Mouse (Mus musculus): ENCODE results near the gene Borcs7. TPM values are rescaled to one million over a fixed set of nuclear protein-coding genes. Genes with fewer than 3 reads are reported as not detected.
A peak's percentile ranks its signal among the peaks of the same experiment; 100 is the strongest.
"Not testable (repeated sequence)": the region's sequence is repeated elsewhere in the genome, so short reads cannot be mapped to it uniquely, and the experiment has no call there.

The Borcs7 gene
- polyA plus RNA-seq, 1 experiment from 2014 or later, result 15.5 TPM

DNA sequence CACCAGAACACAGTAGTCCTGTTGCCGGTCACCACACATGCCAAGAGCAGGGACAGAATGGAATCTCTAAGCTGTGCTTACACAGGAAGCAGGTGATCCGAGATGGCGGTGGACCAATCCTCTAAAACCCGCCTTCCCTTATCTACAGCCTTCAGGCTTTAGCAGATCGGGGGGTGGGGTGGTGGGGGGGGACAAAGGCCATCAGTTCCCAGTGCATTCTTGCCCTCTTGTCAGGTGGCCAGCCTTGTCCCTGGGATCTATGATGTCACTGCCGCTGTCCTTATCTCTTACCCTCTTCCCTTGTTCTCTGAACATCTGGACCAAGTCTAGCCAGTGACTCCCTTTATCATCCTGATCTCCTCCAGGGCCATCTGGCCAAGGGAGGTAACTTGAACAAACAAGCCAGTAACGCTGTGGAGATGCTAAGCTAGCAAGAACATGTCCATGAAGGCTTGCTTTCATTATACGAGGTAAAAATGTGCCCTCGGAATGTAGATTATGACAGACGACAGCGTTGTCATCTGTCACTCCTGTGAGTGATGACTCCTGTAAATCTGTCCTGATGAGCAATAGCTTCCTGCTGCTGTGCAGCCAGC, 38.3 kb downstream of the Borcs7 start:
- Histone ChIP-seq H3K4me3 (no peak overlapping the region), H3K4me1 (peaks cover 15% of the 10 kb centered on the region), H3K27me3 (replicated peaks; ENCODE audit: low read depth, poor library complexity, severe bottlenecking) (no peaks in the 10 kb centered on the region), H3K9me3 (no peaks in the 10 kb centered on the region), H3K36me3 (replicated peaks) (peaks cover 33% of the 10 kb centered on the region), H3K27ac (replicated peaks) (no peak overlapping the region; the same call in 1 of the 2 replicates)
- 87% methylated on average over 11 of the region's 11 CpGs for WGBS
- DNase-seq (ENCODE audit: low spot score), result no peak

DNA sequence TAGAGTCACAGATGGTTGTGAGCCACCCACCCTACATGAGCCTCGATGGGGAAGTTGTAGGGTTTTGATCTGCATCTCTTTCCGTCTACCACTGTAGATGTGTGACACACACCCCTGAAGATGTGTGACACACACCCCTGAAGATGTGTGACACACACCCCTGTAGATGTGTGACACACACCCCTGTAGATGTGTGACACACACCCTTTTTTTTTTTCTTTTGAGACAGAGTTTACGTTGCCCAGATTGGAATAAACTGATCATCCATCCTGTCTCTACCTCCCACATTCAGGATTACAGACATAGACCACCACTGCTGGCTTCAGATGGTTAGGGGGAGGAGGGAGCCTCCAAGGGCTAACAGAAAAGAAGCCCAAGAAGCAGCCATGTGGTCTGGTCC, 39.2 kb downstream of the Borcs7 start:
- 86% methylated on average over 3 of the region's 3 CpGs for WGBS
- peaks cover 35% of the 10 kb centered on the region for H3K36me3 ChIP-seq (replicated peaks)
- H3K4me3 ChIP-seq, result no peak overlapping the region
- no peaks in the 10 kb centered on the region for H3K9me3 ChIP-seq
- no peaks in the 10 kb centered on the region for H3K27me3 ChIP-seq (replicated peaks; ENCODE audit: low read depth, poor library complexity, severe bottlenecking)
- no peak overlapping the region for H3K27ac ChIP-seq (replicated peaks)
- no peak for DNase-seq (ENCODE audit: low spot score)
- peaks cover 15% of the 10 kb centered on the region for H3K4me1 ChIP-seq

DNA sequence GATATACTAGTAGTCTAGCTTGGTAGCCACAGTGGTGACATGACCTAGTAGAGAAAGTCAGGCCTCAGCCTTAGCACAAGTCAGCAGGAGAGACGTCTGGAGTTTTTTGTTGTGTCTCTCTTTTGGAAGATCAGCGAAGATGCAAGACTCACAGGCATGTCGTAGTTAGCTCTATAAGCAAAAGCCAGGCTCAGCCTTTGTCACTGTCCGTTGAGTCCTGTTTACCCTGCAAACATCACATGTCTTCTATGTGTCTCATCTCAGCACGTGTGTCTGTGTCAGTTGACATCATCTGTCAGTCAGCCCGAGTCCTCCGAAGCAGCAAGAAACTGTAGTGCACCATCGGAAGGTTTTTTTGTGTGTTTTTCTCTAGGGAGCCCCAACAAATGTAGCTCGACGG, 41.6 kb downstream of the Borcs7 start:
- H3K36me3 ChIP-seq (replicated peaks), result peaks cover 17% of the 10 kb centered on the region
- H3K27me3 ChIP-seq (replicated peaks; ENCODE audit: low read depth, poor library complexity, severe bottlenecking), result no peaks in the 10 kb centered on the region
- no peaks in the 10 kb centered on the region for H3K9me3 ChIP-seq
- H3K4me3 ChIP-seq, result no peak overlapping the region
- WGBS, result 91% methylated on average over 10 of the region's 10 CpGs
- no peak overlapping the region for H3K27ac ChIP-seq (replicated peaks)
- peaks cover 15% of the 10 kb centered on the region for H3K4me1 ChIP-seq
- DNase-seq (ENCODE audit: low spot score), result no peak

DNA sequence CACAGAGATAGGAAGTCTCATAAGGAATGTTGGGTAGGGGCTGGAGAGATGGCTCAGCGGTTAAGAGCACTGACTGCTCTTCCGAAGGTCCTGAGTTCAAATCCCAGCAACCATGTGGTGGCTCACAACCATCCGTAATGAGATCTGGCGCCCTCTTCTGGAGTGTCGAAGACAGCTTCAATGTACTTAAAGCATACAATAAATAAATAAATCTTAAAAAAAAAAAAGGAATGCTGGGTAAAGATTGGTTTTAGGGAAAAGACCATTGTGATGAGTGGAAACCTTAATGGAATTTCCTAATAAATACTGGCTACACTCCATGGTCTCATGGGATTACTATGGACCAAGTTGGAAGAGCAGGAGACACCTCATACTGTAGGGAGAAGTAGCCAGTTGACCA, 43.0 kb downstream of the Borcs7 start:
- DNase-seq (ENCODE audit: low spot score); H3K27ac ChIP-seq (replicated peaks); H3K9me3 ChIP-seq; H3K27me3 ChIP-seq (replicated peaks; ENCODE audit: low read depth, poor library complexity, severe bottlenecking); H3K4me3 ChIP-seq; H3K4me1 ChIP-seq: not testable (repeated sequence)
- peaks cover 20% of the 10 kb centered on the region for H3K36me3 ChIP-seq (replicated peaks)
- 88% methylated on average over 5 of the region's 5 CpGs for WGBS

DNA sequence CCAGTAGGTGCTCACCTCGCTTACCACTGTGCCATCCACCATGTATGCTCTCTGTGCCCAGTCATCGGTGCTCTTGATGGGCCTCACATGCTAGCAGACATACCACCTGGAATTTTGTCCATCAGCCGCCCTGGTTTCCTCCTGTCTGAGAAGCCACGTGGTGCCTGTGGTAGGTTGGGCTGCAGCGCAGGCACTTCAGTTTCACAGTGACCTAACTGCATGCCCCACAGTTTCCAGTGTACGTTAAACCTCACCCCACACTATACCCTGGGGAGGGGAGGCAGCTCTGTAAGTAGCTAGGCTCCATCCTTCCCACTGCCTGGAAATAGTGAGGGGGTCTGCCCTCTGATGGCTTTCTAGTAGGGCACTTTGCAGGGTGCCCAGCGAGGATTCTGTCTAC, 43.9 kb downstream of the Borcs7 start:
- Histone ChIP-seq H3K27ac (replicated peaks) (no peak overlapping the region), H3K4me1 (no peaks in the 10 kb centered on the region; the same call in 1 of the 2 replicates), H3K36me3 (replicated peaks) (peaks cover 21% of the 10 kb centered on the region), H3K9me3 (no peaks in the 10 kb centered on the region), H3K4me3 (no peak overlapping the region), H3K27me3 (replicated peaks; ENCODE audit: low read depth, poor library complexity, severe bottlenecking) (no peaks in the 10 kb centered on the region)
- 89% methylated on average over 7 of the region's 7 CpGs for WGBS
- DNase-seq (ENCODE audit: low spot score), result no peak

DNA sequence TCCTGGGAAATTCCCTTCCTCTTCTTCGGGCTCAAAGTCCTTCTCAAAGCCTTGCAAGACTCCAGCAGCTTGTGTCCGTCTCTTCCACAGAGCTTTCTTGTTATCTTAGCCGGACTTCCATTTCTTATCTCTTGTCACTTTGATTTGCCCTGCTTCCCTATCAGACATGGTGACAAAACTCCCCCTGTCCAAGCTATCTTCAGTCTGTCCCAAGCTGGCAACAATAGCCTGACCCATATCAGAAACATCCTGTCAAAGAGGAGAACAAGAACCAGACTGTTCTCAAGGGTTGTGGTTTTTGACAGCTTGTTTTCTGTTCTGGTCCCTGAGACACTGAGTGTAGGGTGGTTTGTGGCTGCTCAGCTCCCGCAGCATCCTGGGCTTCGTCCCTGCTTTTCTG, 45.5 kb downstream of the Borcs7 start:
- 63% methylated on average over 5 of the region's 5 CpGs for WGBS

GRCm38 (mm10) chr19:46737106-46737505, 47.4 kb downstream of the Borcs7 start:
- no peak overlapping the region for H3K4me3 ChIP-seq
- WGBS, result 87% methylated on average over 7 of the region's 7 CpGs
- H3K4me1 ChIP-seq, result no peaks in the 10 kb centered on the region; the same call in 1 of the 2 replicates
- no peak overlapping the region for H3K27ac ChIP-seq (replicated peaks)
- H3K36me3 ChIP-seq (replicated peaks), result peaks cover 22% of the 10 kb centered on the region
- DNase-seq (ENCODE audit: low spot score), result no peak
- no peaks in the 10 kb centered on the region for H3K9me3 ChIP-seq
- H3K27me3 ChIP-seq (replicated peaks; ENCODE audit: low read depth, poor library complexity, severe bottlenecking), result no peaks in the 10 kb centered on the region

More for the DNA sequence above, 45.5 kb downstream of the Borcs7 start:
- Histone ChIP-seq H3K4me1 (no peaks in the 10 kb centered on the region; the same call in 1 of the 2 replicates), H3K27ac (replicated peaks) (no peak overlapping the region), H3K36me3 (replicated peaks) (peaks cover 22% of the 10 kb centered on the region), H3K9me3 (no peaks in the 10 kb centered on the region), H3K4me3 (no peak overlapping the region), H3K27me3 (replicated peaks; ENCODE audit: low read depth, poor library complexity, severe bottlenecking) (no peaks in the 10 kb centered on the region)
- no peak for DNase-seq (ENCODE audit: low spot score)

- H3K27me3 ChIP-seq (replicated peaks; ENCODE audit: low read depth, poor library complexity, severe bottlenecking), result no peaks in the 10 kb centered on the region
- no peaks in the 10 kb centered on the region for H3K9me3 ChIP-seq
- 57% methylated on average over 7 of the region's 7 CpGs for WGBS
- H3K27ac ChIP-seq (replicated peaks), result no peak overlapping the region
- peak; percentile 59 for DNase-seq (ENCODE audit: low spot score)
- no peaks in the 10 kb centered on the region for H3K4me1 ChIP-seq
- no peak overlapping the region for H3K4me3 ChIP-seq
- H3K36me3 ChIP-seq (replicated peaks), result peaks cover 16% of the 10 kb centered on the region
Measured at GRCm38 (mm10) chr19:46740341-46741008, 50.8 kb downstream of the Borcs7 start.

- Histone ChIP-seq H3K27me3 (replicated peaks; ENCODE audit: low read depth, poor library complexity, severe bottlenecking) (no peaks in the 10 kb centered on the region), H3K4me1 (no peaks in the 10 kb centered on the region), H3K36me3 (replicated peaks) (peaks cover 16% of the 10 kb centered on the region), H3K27ac (replicated peaks) (no peak overlapping the region), H3K9me3 (no peaks in the 10 kb centered on the region), H3K4me3 (no peak overlapping the region)
- no peak for DNase-seq (ENCODE audit: low spot score)
- WGBS, result 48% methylated on average over 6 of the region's 6 CpGs
Measured at GRCm38 (mm10) chr19:46741574-46741973, 51.9 kb downstream of the Borcs7 start.

DNA sequence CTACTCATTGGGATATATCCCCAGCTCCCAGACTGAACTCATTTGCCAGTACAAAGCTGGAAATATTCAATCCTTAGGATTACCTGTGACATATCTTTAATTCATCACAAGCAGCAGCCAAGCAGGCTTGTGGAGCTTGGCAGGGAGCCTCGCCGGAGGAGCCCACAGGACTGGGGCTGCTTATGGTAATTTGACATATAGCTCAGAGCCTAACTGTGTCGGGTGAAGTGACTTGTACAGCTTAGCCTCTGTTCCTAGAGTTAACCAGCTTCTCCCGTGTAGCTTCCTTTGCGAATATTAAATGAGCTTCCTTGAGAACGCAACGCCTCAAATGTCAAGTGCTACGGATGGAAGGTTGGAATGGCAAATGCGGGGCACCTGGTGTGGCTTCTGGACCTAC, 55.0 kb downstream of the Borcs7 start:
- Histone ChIP-seq H3K36me3 (replicated peaks) (no peaks in the 10 kb centered on the region), H3K9me3 (no peaks in the 10 kb centered on the region), H3K27ac (replicated peaks) (no peak overlapping the region), H3K27me3 (replicated peaks; ENCODE audit: low read depth, poor library complexity, severe bottlenecking) (no peaks in the 10 kb centered on the region), H3K4me1 (no peaks in the 10 kb centered on the region), H3K4me3 (no peak overlapping the region)
- WGBS, result 74% methylated on average over 9 of the region's 9 CpGs
- no peak for DNase-seq (ENCODE audit: low spot score)

DNA sequence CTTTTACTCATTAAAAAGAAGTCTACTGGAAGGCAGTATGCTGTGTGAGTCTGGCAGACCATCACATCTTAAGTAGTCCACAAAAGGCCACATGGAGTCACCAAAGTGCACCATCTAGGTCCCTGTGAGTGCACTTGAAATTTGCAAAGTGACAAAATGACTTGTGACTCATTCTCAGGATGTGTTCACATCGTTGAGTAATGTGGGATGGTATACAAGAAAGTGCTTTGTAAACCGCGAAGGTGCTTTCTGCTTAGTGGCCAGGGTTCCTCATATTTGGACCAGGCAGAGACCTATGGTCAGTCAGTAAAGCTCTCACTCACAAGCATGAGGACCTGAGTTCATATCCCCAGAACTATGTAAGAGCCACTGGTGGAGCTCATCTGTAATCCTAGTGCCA, 58.1 kb downstream of the Borcs7 start:
- no peaks in the 10 kb centered on the region for H3K36me3 ChIP-seq (replicated peaks)
- H3K4me3 ChIP-seq, result no peak overlapping the region
- 90% methylated on average over 3 of the region's 3 CpGs for WGBS
- H3K27ac ChIP-seq (replicated peaks), result no peak overlapping the region
- no peaks in the 10 kb centered on the region for H3K27me3 ChIP-seq (replicated peaks; ENCODE audit: low read depth, poor library complexity, severe bottlenecking)
- H3K9me3 ChIP-seq, result no peaks in the 10 kb centered on the region
- no peaks in the 10 kb centered on the region for H3K4me1 ChIP-seq
- DNase-seq (ENCODE audit: low spot score), result no peak

GRCm38 (mm10) chr19:46752235-46752634, 62.5 kb downstream of the Borcs7 start:
- H3K36me3 ChIP-seq (replicated peaks), result no peaks in the 10 kb centered on the region
- no peak for DNase-seq (ENCODE audit: low spot score)
- no peaks in the 10 kb centered on the region for H3K27me3 ChIP-seq (replicated peaks; ENCODE audit: low read depth, poor library complexity, severe bottlenecking)
- 88% methylated on average over 5 of the region's 5 CpGs for WGBS
- H3K9me3 ChIP-seq, result no peaks in the 10 kb centered on the region
- H3K4me1 ChIP-seq, result no peaks in the 10 kb centered on the region
- no peak overlapping the region for H3K27ac ChIP-seq (replicated peaks)
- H3K4me3 ChIP-seq, result no peak overlapping the region

Data from embryonic facial prominence, embryonic 10.5 days (tissue).